Mouse (Mus musculus) limb, embryonic 10.5 days (tissue): Measurements from ENCODE around the gene Snta1. TPM values are rescaled to one million over a fixed set of nuclear protein-coding genes. Genes with fewer than 3 reads are reported as not detected.

ENCODE experiments used
- DNase-seq: peaks from one replicate; pipeline ENCODE4 v3.0.0-alpha.2; 2017; ENCODE audit warnings: low spot score
- H3K27ac ChIP-seq: fragments of 300-500 bp; sonication (generic); 2 replicates; pipeline ENCODE4 v1.5.1; 2016; ENCODE audit warnings: mild to moderate bottlenecking
- H3K27me3 ChIP-seq: fragments of 300-500 bp; sonication (generic); 2 replicates; pipeline ENCODE4 v1.6.1; 2016; ENCODE audit warnings: low read depth, mild to moderate bottlenecking; ENCODE audit not compliant: poor library complexity, severe bottlenecking
- H3K36me3 ChIP-seq: fragments of 300-500 bp; sonication (generic); 2 replicates; pipeline ENCODE4 v1.6.1; 2016; ENCODE audit warnings: mild to moderate bottlenecking, moderate library complexity
- H3K4me1 ChIP-seq: fragments of 300-500 bp; sonication (generic); 2 replicates; pipeline ENCODE4 v1.6.1; 2016
- H3K4me3 ChIP-seq: fragments of 300-500 bp; sonication (generic); 2 replicates; pipeline ENCODE4 v1.5.1; 2016; ENCODE audit warnings: mild to moderate bottlenecking, moderate library complexity
- H3K9me3 ChIP-seq: fragments of 300-500 bp; sonication (generic); replicated peaks from 2 replicates; pipeline ENCODE4 v1.6.1; 2016; ENCODE audit warnings: mild to moderate bottlenecking
- WGBS: fragments of 180-500 bp; shearing (Covaris S2); methylation state at CpG from one replicate; pipeline ENCODE4 v1.1.7; 2016; 5-methylcytosine and 5-hydroxymethylcytosine counted together
- polyA plus RNA-seq: library from polyadenylated mRNA; unstranded; fragments of >200 nt; fragmentation: Nextera tagmentation; extraction: Ambion mirVana; gene quantifications from 2 replicates; pipeline ENCODE4 v1.2.1, GENCODE M21; 2016

Snta1 gene
- polyA plus RNA-seq = 2.8 and 3.2 TPM in 2 replicates

- peak; percentile 83 for DNase-seq
- peak within 1 kb of the TSS; percentile 76 for H3K27ac ChIP-seq
- peaks cover 24% of the 10 kb centered on the region for H3K4me1 ChIP-seq
- H3K4me3 ChIP-seq = peak within 1 kb of the TSS; percentile 68
- no peaks in the 10 kb centered on the region for H3K9me3 ChIP-seq
- WGBS = 2% methylated on average over 84 of the region's 84 CpGs
- H3K36me3 ChIP-seq = no peaks in the 10 kb centered on the region
- H3K27me3 ChIP-seq = peaks cover 50% of the 10 kb centered on the region
Measured at GRCm38 (mm10) chr2:154407643-154408445, at the start of gene Snta1. TSS of gene Snta1 (minus strand) at chr2:154408099.

GRCm38 (mm10) chr2:154456621-154457020, 48.7 kb upstream of the Snta1 start:
- peaks cover 17% of the 10 kb centered on the region for H3K36me3 ChIP-seq
- H3K9me3 ChIP-seq = no peaks in the 10 kb centered on the region
- no peaks in the 10 kb centered on the region for H3K27me3 ChIP-seq
- no peak for DNase-seq
- H3K27ac ChIP-seq = no peak overlapping the region
- H3K4me3 ChIP-seq = no peak overlapping the region
- H3K4me1 ChIP-seq = peaks cover 34% of the 10 kb centered on the region

- WGBS = 19% methylated on average over 5 of the region's 5 CpGs
- no peak overlapping the region for H3K27ac ChIP-seq
- DNase-seq = no peak
Measured at GRCm38 (mm10) chr2:154455776-154456175, 47.9 kb upstream of the Snta1 start.

GRCm38 (mm10) chr2:154454605-154455004, 46.7 kb upstream of the Snta1 start:
- H3K27me3 ChIP-seq = no peaks in the 10 kb centered on the region
- peaks cover 27% of the 10 kb centered on the region for H3K4me1 ChIP-seq
- H3K27ac ChIP-seq = no peak overlapping the region
- peaks cover 22% of the 10 kb centered on the region for H3K36me3 ChIP-seq
- WGBS = 15% methylated on average over 3 of the region's 3 CpGs
- no peak overlapping the region for H3K4me3 ChIP-seq
- H3K9me3 ChIP-seq = no peaks in the 10 kb centered on the region
- peak; percentile 55 for DNase-seq

More at GRCm38 (mm10) chr2:154455776-154456175, 47.9 kb upstream of the Snta1 start:
- Histone ChIP-seq H3K4me3 (no peak overlapping the region), H3K27me3 (no peaks in the 10 kb centered on the region), H3K4me1 (peaks cover 34% of the 10 kb centered on the region), H3K9me3 (no peaks in the 10 kb centered on the region), H3K36me3 (peaks cover 19% of the 10 kb centered on the region)

- H3K27ac ChIP-seq = no peak overlapping the region
- no peaks in the 10 kb centered on the region for H3K9me3 ChIP-seq
- WGBS = 58% methylated on average over 1 of the region's 1 CpGs
- H3K27me3 ChIP-seq = no peaks in the 10 kb centered on the region
- DNase-seq = no peak
- H3K4me3 ChIP-seq = no peak overlapping the region
- peaks cover 25% of the 10 kb centered on the region for H3K36me3 ChIP-seq
- H3K4me1 ChIP-seq = peaks cover 24% of the 10 kb centered on the region
Measured at GRCm38 (mm10) chr2:154454099-154454498, 46.2 kb upstream of the Snta1 start.

- 93% methylated on average over 2 of the region's 2 CpGs for WGBS
- H3K9me3 ChIP-seq = no peaks in the 10 kb centered on the region
- peaks cover 24% of the 10 kb centered on the region for H3K4me1 ChIP-seq
- H3K4me3 ChIP-seq = no peak overlapping the region
- no peak overlapping the region for H3K27ac ChIP-seq
- peaks cover 30% of the 10 kb centered on the region for H3K36me3 ChIP-seq
- no peak for DNase-seq
- H3K27me3 ChIP-seq = no peaks in the 10 kb centered on the region
Measured at GRCm38 (mm10) chr2:154452951-154453350, 45.1 kb upstream of the Snta1 start.

- no peak overlapping the region for H3K27ac ChIP-seq
- H3K27me3 ChIP-seq = no peaks in the 10 kb centered on the region
- no peaks in the 10 kb centered on the region for H3K4me1 ChIP-seq
- no peaks in the 10 kb centered on the region for H3K9me3 ChIP-seq
- no peak overlapping the region for H3K4me3 ChIP-seq
- no peak for DNase-seq
- peaks cover 48% of the 10 kb centered on the region for H3K36me3 ChIP-seq
Measured at GRCm38 (mm10) chr2:154448633-154449032, 40.7 kb upstream of the Snta1 start.

GRCm38 (mm10) chr2:154447821-154448220, 39.9 kb upstream of the Snta1 start:
- Histone ChIP-seq H3K27ac (no peak overlapping the region), H3K4me1 (no peaks in the 10 kb centered on the region), H3K27me3 (no peaks in the 10 kb centered on the region), H3K4me3 (no peak overlapping the region), H3K9me3 (no peaks in the 10 kb centered on the region), H3K36me3 (peaks cover 49% of the 10 kb centered on the region)
- DNase-seq = no peak
- WGBS = 97% methylated on average over 8 of the region's 8 CpGs

- Histone ChIP-seq H3K4me3 (no peak overlapping the region), H3K9me3 (no peaks in the 10 kb centered on the region), H3K27ac (no peak overlapping the region), H3K27me3 (no peaks in the 10 kb centered on the region), H3K36me3 (peaks cover 23% of the 10 kb centered on the region), H3K4me1 (peaks cover 24% of the 10 kb centered on the region)
- no peak for DNase-seq
Measured at GRCm38 (mm10) chr2:154440453-154440852, 32.6 kb upstream of the Snta1 start.

GRCm38 (mm10) chr2:154437191-154437527, 29.3 kb upstream of the Snta1 start:
- whole genome bisulfite sequencing = 19% methylated on average over 7 of the region's 7 CpGs

GRCm38 (mm10) chr2:154436458-154437190, 28.7 kb upstream of the Snta1 start, which contains the start of gene Cbfa2t2:
TSS of gene Cbfa2t2 (plus strand) at chr2:154436481.
- H3K4me3 ChIP-seq = peak within 1 kb of the TSS; percentile 95
- H3K36me3 ChIP-seq = peaks cover 2% of the 10 kb centered on the region; the same call in 1 of the 2 replicates
- DNase-seq = peak; percentile 77
- no peaks in the 10 kb centered on the region for H3K9me3 ChIP-seq
- under 1% methylated on average over 66 of the region's 70 CpGs for WGBS
- peaks cover 27% of the 10 kb centered on the region for H3K4me1 ChIP-seq
- no peaks in the 10 kb centered on the region for H3K27me3 ChIP-seq
- H3K27ac ChIP-seq = peak within 1 kb of the TSS; percentile 97

More at GRCm38 (mm10) chr2:154437191-154437527, 29.3 kb upstream of the Snta1 start:
- DNase-seq = no peak
- Histone ChIP-seq H3K4me3 (peak overlapping the region; percentile 95), H3K27me3 (no peaks in the 10 kb centered on the region), H3K36me3 (peaks cover 2% of the 10 kb centered on the region; the same call in 1 of the 2 replicates), H3K4me1 (peaks cover 27% of the 10 kb centered on the region), H3K9me3 (no peaks in the 10 kb centered on the region), H3K27ac (peak overlapping the region; percentile 97)

- Histone ChIP-seq H3K4me1 (peaks cover 27% of the 10 kb centered on the region), H3K36me3 (0 out of 2 replicates have a peak, but pooled peaks cover 2% of the 10 kb centered on the region), H3K9me3 (no peaks in the 10 kb centered on the region), H3K4me3 (peak overlapping the region; percentile 95), H3K27ac (peak overlapping the region; percentile 97), H3K27me3 (no peaks in the 10 kb centered on the region)
- peak; percentile 98 for DNase-seq
- WGBS = 1% methylated on average over 44 of the region's 44 CpGs
Measured at GRCm38 (mm10) chr2:154436076-154436457, 28.2 kb upstream of the Snta1 start.

- Histone ChIP-seq H3K4me3 (no peak overlapping the region), H3K36me3 (no peaks in the 10 kb centered on the region), H3K27me3 (peaks cover 4% of the 10 kb centered on the region; the same call in 1 of the 2 replicates), H3K4me1 (peaks cover 23% of the 10 kb centered on the region), H3K9me3 (no peaks in the 10 kb centered on the region), H3K27ac (no peak overlapping the region)
- 97% methylated on average over 7 of the region's 7 CpGs for WGBS
- DNase-seq = no peak
Measured at GRCm38 (mm10) chr2:154434690-154435089, 26.8 kb upstream of the Snta1 start.
